Mouse (Mus musculus): ENCODE data around the gene Cox18. TPM values are rescaled to one million over a fixed set of nuclear protein-coding genes. Genes with fewer than 3 reads are reported as not detected.
A peak's percentile ranks its signal among the peaks of the same experiment; 100 is the strongest.

The Cox18 gene
- polyA plus RNA-seq, 1 experiment from 2014 or later, result 36.3 TPM

DNA sequence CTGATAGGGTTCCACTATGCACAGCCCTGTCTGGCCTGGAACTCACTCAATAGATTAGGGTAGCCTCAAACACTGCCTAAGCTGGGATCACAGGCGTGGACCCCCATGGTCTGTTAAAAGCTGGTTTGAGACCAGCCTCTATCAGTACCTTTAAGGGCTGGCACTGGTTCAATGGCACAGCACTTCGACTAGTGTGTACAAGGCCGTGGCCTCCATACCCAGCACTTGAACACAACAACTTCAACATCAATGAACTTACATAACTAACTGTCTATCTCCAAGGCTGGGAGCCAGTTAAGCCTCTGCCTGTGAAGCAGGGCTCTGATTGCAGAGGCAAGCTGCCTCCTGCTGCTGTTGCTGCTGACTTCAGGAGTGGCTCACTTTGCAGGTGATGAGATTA is 6.0 kb downstream of the Cox18 start:
- Histone ChIP-seq H3K4me1 (peaks cover 2% of the 10 kb centered on the region), H3K9me3 (replicated peaks) (no peaks in the 10 kb centered on the region), H3K36me3 (peaks cover 73% of the 10 kb centered on the region), H3K4me3 (no peak overlapping the region), H3K27me3 (ENCODE audit: low read depth, poor library complexity, severe bottlenecking) (no peaks in the 10 kb centered on the region), H3K27ac (no peak overlapping the region)
- DNase-seq (ENCODE audit: low spot score), result no peak
- 97% methylated on average over 3 of the region's 3 CpGs for WGBS

DNA sequence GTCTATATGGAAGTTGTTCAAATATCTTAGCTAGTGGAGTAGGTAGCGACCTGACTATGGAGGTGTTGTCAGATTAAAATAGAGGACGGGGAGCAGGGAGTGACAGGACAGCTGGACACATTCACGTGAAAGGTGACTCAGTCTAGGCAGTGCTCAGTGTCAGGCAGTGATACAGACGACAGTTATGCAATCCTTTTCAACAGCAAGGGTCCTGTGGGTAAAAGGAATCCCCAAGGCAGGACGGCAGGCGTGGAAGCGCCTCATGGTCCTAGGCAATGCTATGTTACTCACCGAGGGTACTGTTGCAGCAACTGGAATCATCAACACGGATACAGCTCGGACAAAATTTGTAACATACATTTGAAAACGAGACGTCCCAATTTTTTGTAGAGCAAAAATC is 6.6 kb downstream of the Cox18 start:
- H3K36me3 ChIP-seq, result peaks cover 73% of the 10 kb centered on the region
- H3K4me1 ChIP-seq, result no peaks in the 10 kb centered on the region
- H3K9me3 ChIP-seq (replicated peaks), result no peaks in the 10 kb centered on the region
- no peak overlapping the region for H3K27ac ChIP-seq
- H3K4me3 ChIP-seq, result no peak overlapping the region
- H3K27me3 ChIP-seq (ENCODE audit: low read depth, poor library complexity, severe bottlenecking), result no peaks in the 10 kb centered on the region
- no peak for DNase-seq (ENCODE audit: low spot score)
- 98% methylated on average over 12 of the region's 12 CpGs for WGBS

DNA sequence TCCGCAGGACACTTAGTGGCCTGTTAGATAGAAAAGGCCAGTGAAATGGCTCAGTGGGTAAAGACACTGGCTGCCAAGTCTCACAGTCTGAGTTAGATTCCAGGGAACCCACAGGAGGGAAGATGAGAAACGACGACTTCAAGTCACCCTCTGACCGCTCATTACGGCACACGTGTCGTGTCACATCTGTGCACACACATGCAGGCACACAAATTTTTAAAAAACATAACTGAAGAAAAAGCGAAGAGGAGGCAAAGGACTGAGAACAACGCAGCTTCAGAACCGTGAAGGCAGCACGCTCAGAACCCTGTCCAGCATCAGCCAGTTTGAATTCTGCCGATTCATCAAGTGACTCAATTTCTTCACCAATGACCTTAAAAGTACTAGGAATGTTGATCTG is 10.4 kb downstream of the Cox18 start:
- peaks cover 50% of the 10 kb centered on the region for H3K36me3 ChIP-seq
- 97% methylated on average over 12 of the region's 12 CpGs for WGBS
- no peaks in the 10 kb centered on the region for H3K9me3 ChIP-seq (replicated peaks)

DNA sequence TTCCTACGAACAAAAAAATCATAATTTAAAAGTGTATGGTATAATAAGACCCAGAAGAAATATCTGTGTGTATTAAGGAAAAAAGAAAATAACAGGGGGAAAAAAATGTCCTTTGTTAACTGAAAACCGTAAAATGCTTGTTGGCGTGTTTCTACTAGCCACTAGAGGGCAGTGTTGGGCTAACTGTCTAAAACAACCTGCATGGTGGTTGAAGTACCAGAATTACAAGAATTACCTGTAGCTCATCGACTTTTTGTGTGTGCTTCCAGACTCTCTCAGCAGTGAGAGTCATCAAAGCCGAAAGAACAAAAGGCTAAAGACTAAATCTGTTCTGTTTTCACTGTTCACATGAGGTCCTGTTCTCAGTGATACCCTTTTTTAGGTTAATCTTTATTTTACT is 20.6 kb downstream of the Cox18 start:
- H3K4me3 ChIP-seq, result no peak overlapping the region
- no peaks in the 10 kb centered on the region for H3K27me3 ChIP-seq (ENCODE audit: low read depth, poor library complexity, severe bottlenecking)
- 33% methylated on average over 5 of the region's 5 CpGs for whole genome bisulfite sequencing
- peak; percentile 48 for DNase-seq (ENCODE audit: low spot score)
- H3K4me1 ChIP-seq, result no peaks in the 10 kb centered on the region
- H3K27ac ChIP-seq, result no peak overlapping the region
- H3K9me3 ChIP-seq (replicated peaks), result no peaks in the 10 kb centered on the region
- H3K36me3 ChIP-seq, result no peaks in the 10 kb centered on the region

More for the DNA sequence above, 10.4 kb downstream of the Cox18 start:
- H3K27me3 ChIP-seq (ENCODE audit: low read depth, poor library complexity, severe bottlenecking), result no peaks in the 10 kb centered on the region
- DNase-seq (ENCODE audit: low spot score), result no peak
- no peaks in the 10 kb centered on the region for H3K4me1 ChIP-seq
- no peak overlapping the region for H3K4me3 ChIP-seq
- no peak overlapping the region for H3K27ac ChIP-seq

DNA sequence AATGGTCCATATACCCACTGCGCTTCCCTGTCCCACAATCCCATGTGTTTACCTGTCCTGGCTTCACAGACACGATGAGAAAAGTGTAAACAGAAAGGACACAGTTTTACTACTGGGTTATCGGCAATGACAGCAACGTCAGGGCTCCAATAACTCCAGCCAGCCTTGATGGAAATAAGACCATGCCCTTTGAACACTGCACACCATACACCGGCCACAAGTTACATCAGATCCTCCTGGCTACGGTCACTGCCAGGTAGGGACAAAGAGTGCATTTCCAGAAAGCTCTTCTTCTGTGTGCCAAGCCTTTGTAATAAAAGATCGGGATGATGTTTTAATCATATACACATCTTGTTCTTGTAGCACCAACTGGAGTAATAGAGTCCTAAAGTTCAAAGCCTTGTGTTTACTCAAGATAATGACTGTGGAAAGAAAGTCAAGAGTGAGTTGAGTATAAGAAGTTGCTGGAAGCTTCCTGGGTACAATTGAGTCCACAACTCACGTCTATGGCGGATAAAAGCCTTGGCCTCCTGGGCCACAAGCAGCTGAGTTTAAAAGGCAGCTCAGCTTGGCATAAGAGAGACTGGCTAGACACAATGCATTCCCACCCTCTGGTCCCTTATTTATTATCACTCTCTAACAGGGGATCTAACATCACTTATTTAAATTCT is 21.2 kb downstream of the Cox18 start:
- no peak for DNase-seq (ENCODE audit: low spot score)
- WGBS, result 86% methylated on average over 9 of the region's 9 CpGs
- Histone ChIP-seq H3K27me3 (ENCODE audit: low read depth, poor library complexity, severe bottlenecking) (no peaks in the 10 kb centered on the region), H3K4me1 (no peaks in the 10 kb centered on the region), H3K9me3 (replicated peaks) (no peaks in the 10 kb centered on the region), H3K27ac (no peak overlapping the region), H3K36me3 (no peaks in the 10 kb centered on the region), H3K4me3 (no peak overlapping the region)

DNA sequence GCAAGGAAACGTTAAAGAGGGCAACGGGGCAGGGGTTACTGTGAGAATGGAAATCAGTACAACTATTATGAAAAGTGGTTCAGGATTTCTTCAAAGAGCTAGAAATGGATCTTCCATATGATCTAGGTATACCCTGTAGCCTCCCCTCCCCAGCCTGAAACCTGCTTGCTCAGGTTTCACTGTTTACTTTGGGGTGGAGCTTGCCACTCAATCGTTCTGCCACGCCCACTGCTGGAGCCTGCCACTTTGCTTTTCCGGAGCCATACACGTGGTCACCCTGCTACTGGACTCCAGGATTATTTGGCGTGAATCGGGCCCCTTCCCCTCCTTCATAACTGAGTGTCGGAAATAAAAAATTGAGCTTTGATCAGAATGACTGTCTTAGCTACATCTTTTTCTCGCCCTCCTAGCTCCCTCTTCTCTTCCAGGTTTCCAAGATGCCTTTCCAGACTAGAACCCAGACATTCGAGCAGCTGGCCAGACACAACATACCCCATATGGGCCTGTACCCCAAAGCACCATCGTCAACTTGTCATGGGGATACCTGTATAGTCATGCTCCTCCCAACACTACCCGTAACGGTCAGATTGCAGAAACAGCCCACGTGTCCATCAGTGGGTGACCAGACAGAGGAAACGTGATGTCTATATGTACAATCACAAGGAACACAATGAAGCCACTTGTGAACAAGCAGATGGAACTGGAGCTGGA is 23.7 kb downstream of the Cox18 start:
- DNase-seq (ENCODE audit: low spot score), result no peak

DNA sequence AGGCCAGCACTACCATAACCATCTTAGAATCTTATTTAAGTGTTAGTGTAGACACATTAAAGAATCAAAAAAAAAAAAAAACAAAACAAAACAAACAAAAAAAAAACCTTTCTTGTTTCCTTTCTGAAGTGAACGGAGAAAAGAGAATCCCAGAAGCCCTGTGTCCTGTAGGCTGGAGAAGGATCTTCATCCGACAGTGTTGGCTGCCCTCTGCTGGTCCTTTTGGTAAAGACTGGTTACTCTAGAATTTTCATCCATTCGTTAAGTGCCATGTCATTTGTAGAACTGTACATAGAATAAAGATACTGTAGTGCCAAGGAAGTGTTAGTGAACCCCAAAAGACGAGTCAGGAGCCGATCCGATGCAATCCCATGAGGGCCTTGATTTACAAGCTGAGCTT is 29.0 kb downstream of the Cox18 start:
- no peaks in the 10 kb centered on the region for H3K36me3 ChIP-seq
- no peak overlapping the region for H3K27ac ChIP-seq
- WGBS, result 35% methylated on average over 6 of the region's 6 CpGs
- H3K9me3 ChIP-seq (replicated peaks), result no peaks in the 10 kb centered on the region
- peak; percentile 55 for DNase-seq (ENCODE audit: low spot score)
- no peaks in the 10 kb centered on the region for H3K4me1 ChIP-seq
- no peak overlapping the region for H3K4me3 ChIP-seq
- no peaks in the 10 kb centered on the region for H3K27me3 ChIP-seq (ENCODE audit: low read depth, poor library complexity, severe bottlenecking)

More for the DNA sequence above, 23.7 kb downstream of the Cox18 start:
- Histone ChIP-seq H3K4me1 (no peaks in the 10 kb centered on the region), H3K27ac (no peak overlapping the region), H3K4me3 (no peak overlapping the region), H3K27me3 (ENCODE audit: low read depth, poor library complexity, severe bottlenecking) (no peaks in the 10 kb centered on the region), H3K36me3 (no peaks in the 10 kb centered on the region), H3K9me3 (replicated peaks) (no peaks in the 10 kb centered on the region)
- WGBS, result 59% methylated on average over 16 of the region's 16 CpGs

DNA sequence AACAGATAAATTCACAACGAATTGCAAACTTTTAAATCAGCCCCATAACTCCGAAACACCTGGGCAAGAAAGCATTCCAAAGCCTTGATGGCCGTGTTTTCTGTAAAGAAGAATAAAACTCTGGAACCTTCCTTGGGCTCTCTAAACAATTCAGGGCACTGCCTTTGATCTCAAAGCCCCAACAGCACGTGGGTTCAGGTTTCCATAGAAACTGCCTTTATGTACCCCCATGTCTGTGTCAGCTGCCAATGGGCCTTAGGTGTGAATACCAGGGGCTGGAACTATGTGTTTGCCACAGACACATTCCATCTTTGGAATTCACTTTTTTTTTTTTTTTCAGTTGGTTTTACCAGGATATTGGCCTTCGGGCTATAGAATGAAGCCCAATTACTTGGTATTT is 41.0 kb downstream of the Cox18 start:
- Histone ChIP-seq H3K4me3 (no peak overlapping the region), H3K9me3 (replicated peaks) (no peaks in the 10 kb centered on the region), H3K27ac (no peak overlapping the region), H3K36me3 (no peaks in the 10 kb centered on the region), H3K4me1 (no peaks in the 10 kb centered on the region), H3K27me3 (ENCODE audit: low read depth, poor library complexity, severe bottlenecking) (no peaks in the 10 kb centered on the region)
- DNase-seq (ENCODE audit: low spot score), result no peak
- WGBS, result 72% methylated on average over 5 of the region's 5 CpGs

DNA sequence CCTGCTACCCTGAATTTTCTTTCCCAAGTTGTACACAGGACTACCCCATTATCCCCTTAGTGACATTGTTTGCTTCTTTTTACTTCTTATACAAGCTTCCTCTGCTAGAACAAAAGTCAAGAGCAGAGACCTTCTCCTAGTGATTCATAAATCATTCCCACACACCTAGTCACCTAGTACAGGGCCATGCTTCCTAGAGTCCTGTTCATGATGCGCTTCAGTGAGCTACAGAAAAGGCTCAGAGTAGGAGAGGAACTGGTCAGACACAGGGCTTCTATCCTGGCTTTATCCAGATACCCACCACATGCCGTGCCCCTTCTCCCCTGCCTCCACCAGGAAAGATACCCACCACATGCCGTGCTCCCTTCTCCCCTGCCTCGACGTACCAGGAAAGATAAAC is 44.7 kb downstream of the Cox18 start:
- Histone ChIP-seq H3K36me3 (no peaks in the 10 kb centered on the region), H3K4me3 (no peak overlapping the region), H3K27me3 (ENCODE audit: low read depth, poor library complexity, severe bottlenecking) (no peaks in the 10 kb centered on the region), H3K9me3 (replicated peaks) (no peaks in the 10 kb centered on the region), H3K4me1 (no peaks in the 10 kb centered on the region), H3K27ac (no peak overlapping the region)
- DNase-seq (ENCODE audit: low spot score), result no peak
- WGBS, result 91% methylated on average over 5 of the region's 5 CpGs

DNA sequence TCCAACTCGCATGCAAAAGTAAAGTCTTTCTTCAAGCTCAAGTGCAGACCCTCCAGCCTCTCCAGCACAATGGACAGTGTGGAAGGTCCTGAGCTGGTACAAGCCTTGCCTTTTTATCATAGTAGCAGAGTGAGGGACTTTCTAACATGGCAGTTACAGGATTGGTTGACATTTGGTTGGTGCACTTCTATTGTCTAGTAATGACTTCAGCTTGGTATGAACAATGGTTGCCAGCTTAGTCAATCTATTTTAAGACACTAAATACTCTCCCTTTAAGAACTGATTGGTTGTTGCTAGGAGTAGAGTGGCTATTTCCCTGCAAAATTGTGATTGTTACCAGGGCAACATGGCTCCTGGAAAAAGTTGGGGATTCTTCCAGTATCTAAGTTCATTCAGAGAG is 45.7 kb downstream of the Cox18 start:
- WGBS, result 94% methylated on average over 1 of the region's 1 CpGs
- Histone ChIP-seq H3K4me3 (no peak overlapping the region), H3K27me3 (ENCODE audit: low read depth, poor library complexity, severe bottlenecking) (no peaks in the 10 kb centered on the region), H3K4me1 (no peaks in the 10 kb centered on the region), H3K9me3 (replicated peaks) (no peaks in the 10 kb centered on the region), H3K36me3 (no peaks in the 10 kb centered on the region), H3K27ac (no peak overlapping the region)
- no peak for DNase-seq (ENCODE audit: low spot score)

Other genes with a start within 250 kb of the Cox18 start
- 24.5 and 25.4 TPM in 2 replicates for gene Ankrd17, start 142.6 kb upstream of the Cox18 start, polyA plus RNA-seq (2016; fragmentation: Nextera tagmentation; extraction: Ambion mirVana)
- 5.0 and 5.7 TPM in 2 replicates for gene Gm9958, start 143.2 kb upstream of the Cox18 start, polyA plus RNA-seq (2016; fragmentation: Nextera tagmentation; extraction: Ambion mirVana)
- gene Alb, start 236.9 kb upstream of the Cox18 start, polyA plus RNA-seq (2016; fragmentation: Nextera tagmentation; extraction: Ambion mirVana), result 0.14 TPM in 1 of 2 replicates, not detected in the other